Mouse (Mus musculus) spleen, adult 12 weeks (tissue): ENCODE measurements around the gene Cd79a.

Source experiments
- DNase-seq: peaks from one replicate; pipeline ENCODE4 v3.0.0; 2022; ENCODE audit warnings: low spot score

The Cd79a gene

GRCm38 (mm10) chr7:24897224-24897623 is at the start of gene Cd79a:
TSS of gene Cd79a (plus strand) at chr7:24897381.
- peak; percentile 57 for DNase-seq

- no peak for DNase-seq
These were observed 47.0 kb upstream of the Cd79a start for GRCm38 (mm10) chr7:24850162-24850561.

GRCm38 (mm10) chr7:24850899-24851303 is 46.3 kb upstream of the Cd79a start:
- DNase-seq: peak; percentile 33

DNA sequence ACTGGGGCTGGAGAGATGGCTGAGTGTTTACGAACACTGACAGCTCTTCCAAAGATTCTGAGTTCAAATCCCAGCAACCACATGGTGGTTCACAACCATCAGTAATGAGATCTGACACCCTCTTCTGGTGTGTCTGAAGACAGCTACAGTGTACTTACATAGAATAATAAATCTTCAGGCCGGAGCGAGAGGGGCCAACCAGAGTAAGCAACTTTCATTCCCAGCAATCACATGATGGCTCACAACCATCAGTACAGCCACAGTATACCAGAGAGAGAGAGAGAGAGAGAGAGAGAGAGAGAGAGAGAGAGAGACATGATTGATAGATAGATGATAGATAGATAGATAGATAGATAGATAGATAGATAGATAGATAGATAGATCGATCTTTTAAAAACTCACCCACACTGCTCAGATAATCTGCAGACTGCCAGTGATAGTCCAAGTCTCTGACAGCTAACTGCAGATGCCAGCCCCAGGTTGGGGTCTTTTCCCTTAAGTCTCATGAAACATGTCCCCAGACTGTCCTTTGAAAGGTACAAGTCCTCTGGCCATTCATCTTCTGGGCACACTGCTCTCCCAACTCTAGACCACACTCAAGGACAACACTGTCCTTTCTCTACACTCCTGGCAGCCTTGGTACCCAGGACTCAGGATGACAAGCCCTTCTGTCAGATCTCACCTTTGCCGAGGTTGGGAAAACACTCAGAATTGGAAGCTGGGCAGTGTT is 45.4 kb upstream of the Cd79a start:
- no peak for DNase-seq

GRCm38 (mm10) chr7:24852557-24853232 is 44.5 kb upstream of the Cd79a start:
- peak; percentile 63 for DNase-seq

GRCm38 (mm10) chr7:24853233-24853563 is 44.0 kb upstream of the Cd79a start:
- no peak for DNase-seq

DNA sequence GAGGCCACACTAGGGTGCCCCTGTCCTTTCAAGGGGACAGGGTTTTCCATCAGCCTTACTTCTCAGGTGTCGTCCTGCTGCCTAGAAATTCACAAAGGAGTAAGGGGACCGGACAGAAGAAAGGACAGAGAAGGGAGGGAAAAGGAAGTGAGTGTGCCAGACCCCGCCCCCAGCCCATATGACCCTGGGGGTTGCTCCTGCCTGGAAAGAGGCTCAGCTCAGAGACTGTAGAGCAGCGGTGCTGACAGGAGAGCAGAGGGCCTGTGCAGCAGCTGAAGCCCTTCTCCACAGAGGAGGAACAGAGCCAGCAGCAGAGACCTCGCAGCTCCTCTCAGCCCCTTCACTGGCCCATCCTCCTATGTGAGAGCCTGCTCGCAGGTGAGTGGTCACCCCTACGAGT is 43.5 kb upstream of the Cd79a start:
- no peak for DNase-seq

GRCm38 (mm10) chr7:24856460-24857120 is 40.6 kb upstream of the Cd79a start:
- no peak for DNase-seq

DNA sequence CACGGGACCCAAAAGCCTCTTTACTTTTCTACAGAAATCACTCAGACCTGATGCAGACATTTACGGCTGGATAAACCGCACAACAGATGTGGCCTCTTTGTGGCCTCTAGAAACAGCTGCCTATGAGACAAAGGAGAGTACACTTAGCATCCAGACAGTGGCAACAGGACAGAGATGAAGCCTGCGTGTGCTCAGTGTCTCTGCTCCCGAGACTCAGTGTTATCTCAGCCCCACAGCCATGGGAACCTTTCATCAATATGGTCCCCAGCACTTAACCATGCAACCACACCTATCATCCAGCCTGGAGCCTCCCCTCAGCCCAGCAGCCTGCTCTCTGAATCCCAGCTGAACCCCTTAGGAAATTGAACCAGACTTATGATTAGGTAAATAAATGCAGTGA is 37.9 kb upstream of the Cd79a start:
- DNase-seq: peak; percentile 35

- no peak for DNase-seq
These were observed 35.3 kb upstream of the Cd79a start, which contains the start of gene Gm9844 for GRCm38 (mm10) chr7:24861913-24862312. TSS of gene Gm9844 (plus strand) at chr7:24862213.

- DNase-seq: no peak
These were observed 34.3 kb upstream of the Cd79a start for GRCm38 (mm10) chr7:24862853-24863252.

GRCm38 (mm10) chr7:24864156-24864555 is 33.0 kb upstream of the Cd79a start:
- DNase-seq: no peak

DNA sequence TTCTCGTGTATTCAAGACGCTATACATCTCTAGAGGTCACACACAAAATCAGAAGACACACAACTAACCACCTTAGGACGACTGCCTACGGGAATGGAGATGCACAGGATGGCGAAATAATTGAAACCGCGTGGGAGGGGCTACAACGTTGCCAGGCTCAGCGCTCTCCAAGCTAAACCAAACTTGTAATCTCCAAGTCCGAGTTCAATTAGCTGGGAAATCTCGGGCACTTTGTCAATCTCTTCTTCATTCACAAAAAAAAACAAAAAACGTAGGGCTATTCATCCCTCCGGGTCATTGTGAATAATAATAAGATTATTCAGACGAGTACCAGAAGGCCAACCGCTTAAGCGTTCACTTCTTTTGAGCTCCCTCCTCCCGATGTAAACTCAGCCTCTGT is 28.1 kb upstream of the Cd79a start:
- DNase-seq: no peak

GRCm38 (mm10) chr7:24869532-24870165 is 27.5 kb upstream of the Cd79a start, which contains the start of the genes Lypd4 and Dmrtc2:
TSS of gene Lypd4 (minus strand) at chr7:24869941.
TSS of gene Dmrtc2 (plus strand) at chr7:24870057.
- no peak for DNase-seq

- no peak for DNase-seq
These were observed 19.6 kb upstream of the Cd79a start for GRCm38 (mm10) chr7:24877588-24877987.

DNA sequence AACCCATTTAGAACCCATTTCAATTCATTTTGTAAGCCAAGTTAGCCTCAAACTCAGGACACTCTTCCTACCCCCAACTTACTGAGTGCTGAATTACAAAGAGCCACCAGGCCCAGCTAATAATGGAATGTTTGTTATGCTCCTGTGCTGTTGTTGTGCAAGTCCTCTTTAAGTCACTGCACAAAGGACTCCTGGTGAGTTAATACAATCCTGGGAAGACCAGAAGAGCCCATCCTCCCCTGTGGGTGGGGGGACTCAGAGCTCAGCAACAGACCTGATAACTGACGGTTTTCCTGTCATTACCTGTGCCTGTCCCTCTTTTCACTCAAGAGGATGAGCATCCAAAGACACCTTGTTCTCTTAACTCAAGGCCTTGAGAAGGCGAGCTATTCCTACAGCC is 17.6 kb upstream of the Cd79a start:
- no peak for DNase-seq

DNA sequence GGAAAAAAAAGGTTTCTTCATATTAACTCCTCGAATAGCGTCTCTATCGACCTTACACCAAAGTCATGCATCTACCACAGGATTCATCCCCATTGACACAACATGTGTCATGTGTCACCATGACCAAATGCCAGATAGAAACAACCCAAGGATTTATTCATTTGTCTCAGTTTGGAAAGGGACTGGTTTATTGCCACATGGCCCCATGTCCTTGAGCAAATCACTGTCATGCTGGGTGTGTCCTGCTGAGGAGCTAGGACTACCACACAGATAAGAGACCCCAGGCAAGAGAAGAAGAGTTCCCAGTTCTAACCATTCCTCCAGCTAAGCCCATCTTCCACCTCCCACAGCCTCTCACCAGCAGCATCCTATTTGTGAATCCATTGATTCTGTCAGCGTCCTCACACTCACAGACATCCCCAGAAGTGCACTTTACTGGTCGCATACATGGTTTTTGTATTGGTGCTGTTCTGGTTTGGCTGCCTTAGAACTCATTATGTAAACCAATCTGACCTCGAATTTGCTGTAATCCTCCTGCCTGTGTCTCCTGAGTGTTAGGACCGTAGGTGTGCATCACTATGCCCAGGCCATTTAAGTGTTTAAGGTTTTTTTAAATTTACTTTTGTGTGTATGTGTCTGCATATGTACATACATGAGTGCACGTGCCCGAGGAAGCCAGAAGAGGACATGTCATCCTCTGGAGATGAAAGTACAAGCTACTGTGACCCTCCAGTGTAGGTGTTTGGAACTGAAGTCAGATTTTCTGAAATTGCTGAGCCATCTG is 14.6 kb upstream of the Cd79a start:
- DNase-seq: no peak

- DNase-seq: peak; percentile 97
These were observed 13.1 kb upstream of the Cd79a start, which contains the start of gene Rps19 for GRCm38 (mm10) chr7:24883896-24884692. TSS of gene Rps19 (plus strand) at chr7:24884371.

GRCm38 (mm10) chr7:24884693-24885291 is 12.4 kb upstream of the Cd79a start:
- no peak for DNase-seq
